Mouse (Mus musculus) embryonic facial prominence, embryonic 15.5 days (tissue): Measurements from ENCODE around the gene Tmem209. TPM values are rescaled to one million over a fixed set of nuclear protein-coding genes. Genes with fewer than 3 reads are reported as not detected.

Source experiments
- ATAC-seq: fragments of 200-750 bp; cut with Nextera tagmentation; 2 replicates; pipeline ENCODE4 v1.8.0; 2017; ENCODE audit warnings: low read depth, moderate TSS enrichment; ENCODE audit not compliant: insufficient number of reproducible peaks, low FRiP score, low TSS enrichment
- H3K27ac ChIP-seq: fragments of 300-500 bp; sonication (generic); replicated peaks from 2 replicates; pipeline ENCODE4 v1.5.1; 2015; ENCODE audit warnings: mild to moderate bottlenecking, inconsistent platforms
- H3K27me3 ChIP-seq: fragments of 300-500 bp; sonication (generic); 2 replicates; pipeline ENCODE4 v1.6.1; 2015; ENCODE audit warnings: inconsistent platforms
- H3K36me3 ChIP-seq: fragments of 300-500 bp; sonication (generic); 2 replicates; pipeline ENCODE4 v1.6.1; 2015; ENCODE audit warnings: mild to moderate bottlenecking, inconsistent platforms
- H3K4me1 ChIP-seq: fragments of 300-500 bp; sonication (generic); 2 replicates; pipeline ENCODE4 v1.6.1; 2015; ENCODE audit warnings: inconsistent platforms
- H3K4me2 ChIP-seq: fragments of 300-500 bp; sonication (generic); replicated peaks from 2 replicates; pipeline ENCODE4 v1.6.1; 2015; ENCODE audit warnings: mild to moderate bottlenecking, inconsistent platforms
- H3K4me3 ChIP-seq: fragments of 300-500 bp; sonication (generic); replicated peaks from 2 replicates; pipeline ENCODE4 v1.5.1; 2015; ENCODE audit warnings: mild to moderate bottlenecking, inconsistent platforms
- H3K9ac ChIP-seq: fragments of 300-500 bp; sonication (generic); 2 replicates; pipeline ENCODE4 v1.6.1; 2015; ENCODE audit warnings: inconsistent platforms
- H3K9me3 ChIP-seq: fragments of 300-500 bp; sonication (generic); replicated peaks from 2 replicates; pipeline ENCODE4 v1.6.1; 2016; ENCODE audit warnings: inconsistent platforms
- WGBS: fragments of 180-500 bp; shearing (Covaris S2); methylation state at CpG from one replicate; pipeline ENCODE4 v1.1.7; 2015; 5-methylcytosine and 5-hydroxymethylcytosine counted together
- polyA plus RNA-seq: library from polyadenylated mRNA; unstranded; fragments of >200 nt; fragmentation: Nextera tagmentation; extraction: Ambion mirVana; gene quantifications from 2 replicates; pipeline ENCODE4 v1.2.1, GENCODE M21; 2015

The Tmem209 gene
- polyA plus RNA-seq, result 27.5 and 29.1 TPM in 2 replicates

- peak within 1 kb of the TSS; percentile 85 for H3K9ac ChIP-seq
- H3K4me1 ChIP-seq, result peaks cover 13% of the 10 kb centered on the region
- peak; percentile 98 for ATAC-seq
- peak within 1 kb of the TSS; percentile 99 for H3K27ac ChIP-seq
- H3K27me3 ChIP-seq, result no peaks in the 10 kb centered on the region
- H3K4me3 ChIP-seq, result peak within 1 kb of the TSS; percentile 60
- H3K4me2 ChIP-seq, result peak within 1 kb of the TSS; percentile 59
- under 1% methylated on average over 37 of the region's 37 CpGs for WGBS
- no peaks in the 10 kb centered on the region; the same call in 1 of the 2 replicates for H3K9me3 ChIP-seq
- peaks cover 13% of the 10 kb centered on the region; the same call in 1 of the 2 replicates for H3K36me3 ChIP-seq
Observed at GRCm38 (mm10) chr6:30509265-30510239, at the start of gene Tmem209, which contains the start of gene Ssmem1. TSS of gene Tmem209 (minus strand) at chr6:30509783. TSS of gene Ssmem1 (plus strand) at chr6:30509849.

DNA sequence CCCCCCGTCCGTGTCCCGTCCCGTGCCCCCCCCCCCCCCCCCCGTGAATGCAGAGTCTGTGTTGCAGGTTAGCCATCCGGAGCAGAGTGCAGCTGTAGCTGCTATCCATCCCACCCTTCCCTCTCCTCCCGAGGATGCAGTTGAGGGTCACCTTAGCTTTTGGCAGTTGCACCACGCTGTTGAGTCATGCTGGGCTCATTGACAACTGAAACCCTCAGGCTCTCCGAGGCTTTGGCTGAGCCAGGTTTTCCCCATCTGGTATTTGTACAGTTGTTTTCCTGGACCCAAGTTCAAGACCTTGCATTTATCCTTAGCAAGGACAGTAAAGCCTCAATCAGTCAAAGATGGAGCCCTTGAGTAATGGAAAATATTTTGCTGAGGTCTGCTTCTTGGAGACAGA is 46.5 kb upstream of the Tmem209 start:
- Histone ChIP-seq H3K4me3 (no peak overlapping the region), H3K9ac (no peak overlapping the region), H3K4me2 (no peak overlapping the region), H3K27me3 (no peaks in the 10 kb centered on the region), H3K36me3 (no peaks in the 10 kb centered on the region), H3K9me3 (no peaks in the 10 kb centered on the region), H3K27ac (no peak overlapping the region), H3K4me1 (peaks cover 21% of the 10 kb centered on the region)
- peak; percentile 77 for ATAC-seq
- 3% methylated on average over 4 of the region's 9 CpGs for WGBS

DNA sequence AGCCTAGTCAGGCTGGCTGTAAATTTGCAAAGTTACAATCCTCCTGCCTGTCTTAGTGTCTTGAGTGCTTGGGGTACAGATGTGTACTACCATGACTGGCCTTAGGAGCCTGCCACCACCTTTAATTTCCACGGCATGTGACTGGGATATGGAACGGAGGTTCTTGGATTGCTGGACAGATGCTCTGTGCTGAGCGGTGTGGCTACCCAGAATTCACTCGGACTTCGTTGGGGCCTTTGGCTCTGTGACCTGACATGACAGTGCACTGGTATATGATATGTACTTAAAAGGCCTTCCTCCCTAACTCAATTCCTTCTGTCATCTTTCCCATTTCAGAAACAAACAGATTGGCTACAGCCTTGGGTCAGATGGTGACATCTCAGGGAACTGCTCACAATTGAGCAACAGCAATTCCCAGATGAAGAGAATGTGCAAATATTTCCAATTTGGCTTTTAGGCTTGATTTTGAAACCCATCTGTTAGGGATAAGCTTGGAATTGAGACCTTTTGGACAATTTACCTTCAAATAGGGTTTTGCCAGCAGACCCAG is 45.1 kb upstream of the Tmem209 start:
- Histone ChIP-seq H3K27ac (no peak overlapping the region; the same call in 1 of the 2 replicates), H3K4me2 (no peak overlapping the region), H3K9ac (no peak overlapping the region), H3K4me1 (peaks cover 25% of the 10 kb centered on the region), H3K27me3 (no peaks in the 10 kb centered on the region), H3K36me3 (no peaks in the 10 kb centered on the region), H3K4me3 (no peak overlapping the region), H3K9me3 (no peaks in the 10 kb centered on the region)
- no peak for ATAC-seq
- 85% methylated on average over 5 of the region's 5 CpGs for WGBS

DNA sequence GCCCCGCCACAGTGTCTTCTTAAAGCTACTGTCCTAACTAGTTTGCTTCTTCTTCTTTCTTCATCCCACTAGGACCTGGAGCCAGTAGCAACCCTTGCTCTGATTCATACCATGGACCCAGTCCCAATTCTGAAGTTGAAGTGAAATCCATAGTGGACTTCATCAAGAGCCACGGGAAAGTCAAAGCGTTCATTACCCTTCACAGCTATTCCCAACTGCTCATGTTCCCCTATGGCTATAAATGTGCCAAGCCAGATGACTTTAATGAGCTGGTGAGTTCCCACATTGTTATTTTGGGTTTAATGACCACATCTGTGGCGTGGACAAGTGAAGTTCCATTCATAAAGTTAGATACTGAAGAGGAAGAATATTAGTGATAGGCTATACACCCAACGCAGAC is 44.5 kb upstream of the Tmem209 start:
- 79% methylated on average over 5 of the region's 5 CpGs for WGBS
- Histone ChIP-seq H3K9ac (no peak overlapping the region), H3K27ac (peak overlapping the region; percentile 80), H3K4me3 (no peak overlapping the region), H3K27me3 (no peaks in the 10 kb centered on the region), H3K9me3 (no peaks in the 10 kb centered on the region), H3K4me2 (no peak overlapping the region), H3K36me3 (no peaks in the 10 kb centered on the region), H3K4me1 (peaks cover 31% of the 10 kb centered on the region)
- no peak for ATAC-seq

GRCm38 (mm10) chr6:30553381-30554010 is 43.9 kb upstream of the Tmem209 start:
- no peaks in the 10 kb centered on the region for H3K36me3 ChIP-seq
- 56% methylated on average over 7 of the region's 7 CpGs for WGBS
- no peak overlapping the region for H3K9ac ChIP-seq
- H3K4me2 ChIP-seq, result no peak overlapping the region
- H3K27ac ChIP-seq, result peak overlapping the region; percentile 80
- no peaks in the 10 kb centered on the region for H3K9me3 ChIP-seq
- peaks cover 35% of the 10 kb centered on the region for H3K4me1 ChIP-seq
- no peak overlapping the region for H3K4me3 ChIP-seq
- H3K27me3 ChIP-seq, result no peaks in the 10 kb centered on the region
- no peak for ATAC-seq

DNA sequence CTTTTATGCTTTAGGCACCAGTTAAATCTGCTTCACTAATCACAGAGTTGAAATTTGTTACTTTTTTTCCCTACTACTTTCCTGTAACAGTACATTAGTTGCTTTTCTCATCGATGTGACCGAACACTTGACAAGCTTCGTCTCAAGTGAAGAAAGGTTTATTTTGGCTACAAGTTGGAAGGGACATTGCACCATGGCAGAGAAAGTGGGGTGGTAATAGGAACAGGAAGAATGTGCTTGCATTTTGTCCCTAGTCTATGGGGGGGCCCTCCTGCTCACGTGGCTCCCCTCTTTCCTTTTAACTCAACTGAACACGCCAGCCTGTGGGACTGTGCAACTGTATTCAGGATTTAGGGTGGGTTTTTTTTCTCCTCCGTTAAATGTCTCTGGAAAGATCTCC is 43.0 kb upstream of the Tmem209 start:
- Histone ChIP-seq H3K27ac (peak overlapping the region; percentile 80), H3K9me3 (no peaks in the 10 kb centered on the region), H3K4me3 (no peak overlapping the region), H3K36me3 (no peaks in the 10 kb centered on the region), H3K9ac (no peak overlapping the region), H3K27me3 (no peaks in the 10 kb centered on the region), H3K4me2 (no peak overlapping the region), H3K4me1 (peaks cover 43% of the 10 kb centered on the region)
- WGBS, result 40% methylated on average over 6 of the region's 6 CpGs
- ATAC-seq, result no peak

DNA sequence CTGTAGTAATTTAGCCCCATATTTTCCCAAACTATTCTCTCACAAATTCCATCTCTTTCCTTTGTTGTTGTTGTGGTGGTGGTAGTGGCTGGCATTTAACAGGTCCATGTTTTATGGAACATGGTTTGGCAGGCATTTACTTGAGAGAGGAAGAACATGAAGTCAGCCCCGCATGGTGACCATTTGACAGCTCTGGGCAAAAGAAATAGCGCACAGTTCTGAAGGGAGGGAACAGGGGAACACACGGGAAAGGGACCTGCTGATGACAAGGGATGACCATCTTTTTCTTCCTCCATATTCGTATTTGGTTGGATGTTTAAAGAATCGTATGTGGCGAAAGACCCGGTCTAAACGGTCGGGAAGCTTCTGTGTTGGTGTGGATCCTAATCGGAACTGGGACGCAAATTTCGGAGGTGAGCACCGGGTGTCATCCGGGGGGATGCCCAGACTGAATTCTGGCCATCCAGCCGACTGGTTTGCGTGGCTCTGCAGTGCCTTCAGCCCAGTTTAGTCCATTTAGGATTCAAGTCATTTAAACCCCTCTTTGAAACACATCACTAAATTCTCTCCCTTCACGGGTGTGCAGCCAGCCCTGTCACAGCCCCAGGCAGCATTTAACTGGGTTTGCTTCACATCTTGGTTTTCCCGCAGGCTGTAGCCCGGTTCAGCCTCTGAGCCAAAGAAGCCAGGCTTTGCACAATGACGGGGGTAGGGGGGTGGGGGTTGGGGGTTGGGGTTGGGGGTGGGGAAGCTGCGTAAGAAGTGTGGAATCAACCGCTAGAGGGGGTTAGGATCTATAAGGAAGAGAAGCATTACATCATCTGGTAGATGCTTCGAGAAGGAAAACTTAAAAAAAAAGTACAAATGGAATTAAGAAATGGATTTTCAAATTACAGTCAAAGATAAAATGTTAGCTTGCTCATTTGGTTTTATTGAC is 42.3 kb upstream of the Tmem209 start:
- no peak overlapping the region for H3K9ac ChIP-seq
- H3K36me3 ChIP-seq, result no peaks in the 10 kb centered on the region
- no peak for ATAC-seq
- peaks cover 47% of the 10 kb centered on the region for H3K4me1 ChIP-seq
- H3K4me2 ChIP-seq, result peak overlapping the region; percentile 31; the same call in 1 of the 2 replicates
- 24% methylated on average over 23 of the region's 23 CpGs for WGBS
- H3K27me3 ChIP-seq, result no peaks in the 10 kb centered on the region
- peak overlapping the region; percentile 80 for H3K27ac ChIP-seq
- H3K9me3 ChIP-seq, result no peaks in the 10 kb centered on the region
- no peak overlapping the region; the same call in 1 of the 2 replicates for H3K4me3 ChIP-seq

DNA sequence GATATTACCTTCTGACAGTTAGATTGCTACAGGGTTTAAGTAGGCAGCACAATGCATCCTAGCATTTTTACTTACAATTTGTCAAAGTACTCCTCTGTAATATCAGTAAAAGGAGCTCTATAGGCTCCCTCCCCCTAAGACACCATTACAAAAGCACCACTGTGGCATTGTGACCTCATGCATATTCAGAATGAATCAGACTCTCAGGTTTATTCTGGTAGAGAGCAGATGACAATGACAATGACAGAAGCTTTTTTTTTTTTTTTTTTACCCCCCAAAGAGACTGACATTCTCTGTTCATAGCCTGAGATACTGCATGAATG is 41.6 kb upstream of the Tmem209 start:
- Histone ChIP-seq H3K4me2 (no peak overlapping the region), H3K27ac (peak overlapping the region; percentile 80), H3K4me3 (no peak overlapping the region), H3K36me3 (no peaks in the 10 kb centered on the region), H3K9me3 (no peaks in the 10 kb centered on the region), H3K4me1 (peaks cover 52% of the 10 kb centered on the region), H3K9ac (no peak overlapping the region), H3K27me3 (no peaks in the 10 kb centered on the region)
- ATAC-seq, result no peak

DNA sequence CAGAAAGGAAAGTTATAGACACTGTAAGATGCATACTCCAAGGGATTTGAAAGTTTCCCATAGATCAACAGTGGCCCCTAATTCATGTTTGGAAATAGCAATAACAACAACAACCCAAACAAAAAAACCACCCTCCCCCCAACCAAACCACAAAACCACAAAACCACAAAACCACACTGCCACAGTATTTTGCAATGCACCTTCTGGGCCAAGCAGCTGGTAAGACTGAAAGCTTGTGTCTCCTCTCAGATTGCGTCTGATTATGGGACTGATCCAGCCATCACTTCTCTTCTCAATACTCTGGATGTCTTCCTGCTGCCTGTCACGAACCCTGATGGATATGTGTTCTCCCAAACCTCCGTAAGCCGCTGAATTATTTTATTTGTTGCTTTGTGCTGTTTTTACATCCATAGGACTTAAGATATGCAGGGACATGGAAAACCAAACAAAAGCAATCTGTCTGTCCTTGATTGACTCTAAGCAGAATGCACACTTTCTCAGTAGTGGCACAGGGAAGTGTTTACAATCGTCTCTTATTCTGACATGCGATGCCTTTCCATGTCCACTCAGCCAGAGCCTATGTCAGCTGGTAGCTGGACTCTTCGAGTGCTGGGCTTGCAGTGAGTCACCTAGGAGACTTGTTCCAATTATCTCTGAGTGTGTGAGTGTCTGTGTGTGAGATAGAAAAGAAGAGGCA is 41.1 kb upstream of the Tmem209 start:
- Histone ChIP-seq H3K36me3 (no peaks in the 10 kb centered on the region), H3K9ac (no peak overlapping the region), H3K9me3 (no peaks in the 10 kb centered on the region), H3K27ac (peak overlapping the region; percentile 80), H3K4me1 (peaks cover 52% of the 10 kb centered on the region), H3K27me3 (no peaks in the 10 kb centered on the region), H3K4me3 (no peak overlapping the region), H3K4me2 (no peak overlapping the region)
- ATAC-seq, result no peak
- WGBS, result 38% methylated on average over 7 of the region's 7 CpGs

DNA sequence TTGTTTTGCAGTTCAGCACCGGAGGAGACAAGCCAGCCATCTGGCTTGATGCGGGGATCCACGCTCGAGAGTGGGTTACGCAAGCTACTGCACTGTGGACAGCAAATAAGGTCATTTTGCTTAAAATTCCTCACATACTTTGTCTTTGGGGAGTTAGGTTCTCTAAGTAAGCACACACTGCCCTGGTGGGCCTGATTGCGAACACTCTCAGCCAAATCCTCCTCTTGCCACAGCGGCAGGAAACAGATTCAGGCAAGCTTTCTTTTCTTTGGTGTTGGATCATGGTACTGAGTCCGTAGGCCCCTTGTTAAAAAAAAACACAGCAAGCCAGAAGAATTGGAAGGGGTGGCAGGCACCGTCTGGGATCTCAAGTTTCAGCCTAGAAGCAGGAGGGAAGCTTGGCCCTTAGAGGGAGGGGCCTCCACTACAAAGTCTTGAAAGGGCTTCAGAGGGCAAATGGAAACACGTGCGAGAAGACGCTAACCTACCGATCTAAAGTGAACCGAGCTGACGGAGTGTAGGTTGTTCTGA is 39.7 kb upstream of the Tmem209 start:
- H3K27me3 ChIP-seq, result no peaks in the 10 kb centered on the region
- WGBS, result 8% methylated on average over 15 of the region's 15 CpGs
- H3K4me1 ChIP-seq, result peaks cover 59% of the 10 kb centered on the region

More for the DNA sequence above, 39.7 kb upstream of the Tmem209 start:
- no peak overlapping the region for H3K9ac ChIP-seq
- H3K4me2 ChIP-seq, result peak overlapping the region; percentile 34
- H3K27ac ChIP-seq, result peak overlapping the region; percentile 92
- H3K4me3 ChIP-seq, result no peak overlapping the region; the same call in 1 of the 2 replicates
- no peaks in the 10 kb centered on the region for H3K9me3 ChIP-seq
- ATAC-seq, result peak; percentile 64; the same call in 1 of the 2 replicates
- H3K36me3 ChIP-seq, result no peaks in the 10 kb centered on the region
